Mouse (Mus musculus): ENCODE measurements around the gene 4930453N24Rik. TPM values are rescaled to one million over a fixed set of nuclear protein-coding genes. Genes with fewer than 3 reads are reported as not detected.

4930453N24Rik gene
- polyA plus RNA-seq (2015; fragmentation: Nextera tagmentation; extraction: Ambion mirVana) = 24.7 and 26.5 TPM in 2 replicates

DNA sequence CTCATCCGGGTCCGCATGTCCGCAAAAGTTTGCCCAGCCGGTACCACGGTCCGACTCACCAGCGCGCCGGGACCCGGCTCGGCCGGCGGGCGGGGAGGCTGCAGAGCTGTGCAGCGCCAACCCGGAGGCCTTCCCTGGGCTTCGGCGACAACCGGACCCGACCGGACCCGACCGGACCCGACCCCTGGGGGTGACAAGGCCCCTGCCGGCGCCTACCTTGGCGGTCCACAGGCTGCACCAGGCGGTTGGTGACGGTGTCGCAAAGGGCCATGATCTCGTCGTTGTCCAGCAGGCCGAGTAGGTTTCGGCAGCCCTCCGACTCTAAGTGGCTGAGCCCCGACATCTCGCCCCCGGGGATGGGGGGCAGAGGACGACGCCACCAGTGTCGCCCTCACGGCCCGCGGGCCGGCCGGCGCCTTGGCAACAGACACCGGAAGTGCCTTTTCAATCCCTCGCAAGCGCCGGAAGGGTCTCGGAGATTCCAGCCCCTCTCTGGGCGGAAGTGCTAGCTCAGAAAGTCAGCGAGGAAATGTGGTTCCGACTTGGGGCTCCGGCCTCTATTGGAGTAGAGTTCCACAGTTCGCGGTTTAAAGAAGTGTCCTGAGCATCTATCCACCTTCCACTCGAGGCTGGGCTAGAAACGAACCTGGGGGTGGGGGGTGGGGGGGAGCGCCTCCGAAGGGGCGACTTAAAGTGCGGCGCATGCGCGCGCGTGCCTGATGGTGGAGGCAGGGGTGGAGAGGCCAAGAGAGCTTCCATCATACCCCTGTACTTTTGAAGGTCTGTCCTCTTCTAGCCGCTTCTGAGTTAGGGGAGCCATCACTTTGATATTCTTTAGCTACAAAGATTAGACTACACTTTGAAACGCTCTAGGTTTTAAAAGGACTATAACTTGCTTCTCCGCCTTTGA, at the start of gene 4930453N24Rik:
Gene 4930453N24Rik, minus strand, starts transcription at position 641 of the 910 bp plus-strand sequence.
- no peaks in the 10 kb centered on the region for H3K4me1 ChIP-seq (replicated peaks; ENCODE audit: insufficient read depth, low read length)
- H3K27ac ChIP-seq = peak within 1 kb of the TSS; percentile 87
- peak within 1 kb of the TSS; percentile 91 for H3K9ac ChIP-seq (ENCODE audit: low read depth, low read length)
- 0 out of 2 replicates have a peak, but pooled peaks cover 3% of the 10 kb centered on the region for H3K36me3 ChIP-seq (ENCODE audit: insufficient read depth, low read length)
- ATAC-seq (replicated peaks; ENCODE audit: low FRiP score, low read depth) (peak; percentile 93), DNase-seq (ENCODE audit: low spot score) (peak; percentile 94)
- no peak for TF ChIP-seq CTCF (IDR thresholded peaks at IDR 0.05; ENCODE audit: low read depth)
- H3K9me3 ChIP-seq (replicated peaks; ENCODE audit: low read length) = no peaks in the 10 kb centered on the region
- peak within 1 kb of the TSS; percentile 65 for H3K4me2 ChIP-seq (ENCODE audit: low read length)
- no peaks in the 10 kb centered on the region for H3K27me3 ChIP-seq (ENCODE audit: insufficient read depth, low read length)
- WGBS = 3% methylated on average over 72 of the region's 72 CpGs
- H3K4me3 ChIP-seq (replicated peaks; ENCODE audit: low read depth, low read length) = peak within 1 kb of the TSS; percentile 88

DNA sequence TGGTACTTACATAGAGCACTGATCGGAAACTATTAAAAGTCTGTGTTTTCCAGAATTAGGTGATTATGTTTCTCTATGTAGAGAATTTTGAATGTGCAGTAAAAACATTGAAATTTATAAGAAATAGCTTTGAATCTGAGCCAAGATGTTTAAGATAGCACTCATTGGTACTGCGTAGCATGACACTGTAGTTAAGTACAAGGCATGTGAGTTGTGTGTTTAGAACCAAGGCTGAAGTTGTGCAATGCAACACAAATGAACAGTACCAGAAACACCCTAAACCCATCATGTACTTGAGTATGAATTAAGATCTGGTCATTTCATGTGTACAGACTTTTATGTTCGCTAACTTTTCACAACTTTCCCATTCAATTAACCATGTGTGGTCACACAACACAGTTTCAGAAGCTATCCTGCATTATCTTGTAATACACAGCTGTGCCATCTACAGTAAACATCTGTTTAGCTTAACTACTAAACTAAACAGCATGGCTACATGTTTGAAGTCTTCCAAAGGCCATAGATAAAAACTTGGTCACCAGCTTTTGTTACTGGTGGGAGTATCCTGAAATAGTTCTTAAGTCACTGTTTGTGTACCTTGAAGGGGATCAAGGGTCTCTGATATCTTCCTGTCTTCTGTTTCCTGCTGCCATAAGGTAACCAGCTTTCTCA, 46.3 kb upstream of the 4930453N24Rik start:
- TF ChIP-seq CTCF (IDR thresholded peaks at IDR 0.05; ENCODE audit: low read depth) = no peak
- H3K4me1 ChIP-seq (replicated peaks; ENCODE audit: insufficient read depth, low read length) = no peaks in the 10 kb centered on the region
- H3K27ac ChIP-seq = no peak overlapping the region

DNA sequence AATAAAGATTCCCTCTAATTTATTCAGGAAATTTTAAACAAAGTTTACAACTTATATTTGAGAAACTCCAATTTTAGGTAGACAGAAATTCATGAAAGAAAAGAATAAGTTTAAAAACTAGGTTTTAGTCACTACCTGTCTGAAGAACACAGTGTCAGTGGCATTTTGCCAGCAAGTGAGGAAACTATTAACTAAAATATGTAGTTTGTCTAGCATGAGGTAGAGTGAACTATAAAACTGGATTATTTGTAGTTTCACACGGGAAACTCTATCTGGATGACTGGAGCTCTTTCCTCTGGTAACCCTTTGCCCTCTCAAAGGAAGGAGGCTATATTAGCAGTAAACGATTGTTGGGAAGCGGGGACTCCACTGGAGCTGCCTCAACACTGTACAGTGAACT, 32.1 kb upstream of the 4930453N24Rik start:
- DNase-seq (ENCODE audit: low spot score) = peak; percentile 9
- Histone ChIP-seq H3K4me1 (replicated peaks; ENCODE audit: insufficient read depth, low read length) (no peaks in the 10 kb centered on the region), H3K4me2 (ENCODE audit: low read length) (no peak overlapping the region), H3K27ac (no peak overlapping the region), H3K4me3 (replicated peaks; ENCODE audit: low read depth, low read length) (no peak overlapping the region), H3K27me3 (ENCODE audit: insufficient read depth, low read length) (no peaks in the 10 kb centered on the region), H3K9ac (ENCODE audit: low read depth, low read length) (no peak overlapping the region), H3K9me3 (replicated peaks; ENCODE audit: low read length) (no peaks in the 10 kb centered on the region), H3K36me3 (ENCODE audit: insufficient read depth, low read length) (0 out of 2 replicates have a peak, but pooled peaks cover 6% of the 10 kb centered on the region)
- 43% methylated on average over 3 of the region's 3 CpGs for WGBS
- ATAC-seq (replicated peaks; ENCODE audit: low FRiP score, low read depth) = no peak
- no peak for TF ChIP-seq CTCF (IDR thresholded peaks at IDR 0.05; ENCODE audit: low read depth)

More for the DNA sequence above, 46.3 kb upstream of the 4930453N24Rik start:
- H3K36me3 ChIP-seq (ENCODE audit: insufficient read depth, low read length) = peaks cover 4% of the 10 kb centered on the region
- H3K9me3 ChIP-seq (replicated peaks; ENCODE audit: low read length) = no peaks in the 10 kb centered on the region
- ATAC-seq (replicated peaks; ENCODE audit: low FRiP score, low read depth) = no peak
- 98% methylated on average over 3 of the region's 3 CpGs for WGBS
- H3K4me3 ChIP-seq (replicated peaks; ENCODE audit: low read depth, low read length) = no peak overlapping the region
- no peak overlapping the region for H3K9ac ChIP-seq (ENCODE audit: low read depth, low read length)
- H3K27me3 ChIP-seq (ENCODE audit: insufficient read depth, low read length) = no peaks in the 10 kb centered on the region
- DNase-seq (ENCODE audit: low spot score) = no peak
- H3K4me2 ChIP-seq (ENCODE audit: low read length) = no peak overlapping the region

DNA sequence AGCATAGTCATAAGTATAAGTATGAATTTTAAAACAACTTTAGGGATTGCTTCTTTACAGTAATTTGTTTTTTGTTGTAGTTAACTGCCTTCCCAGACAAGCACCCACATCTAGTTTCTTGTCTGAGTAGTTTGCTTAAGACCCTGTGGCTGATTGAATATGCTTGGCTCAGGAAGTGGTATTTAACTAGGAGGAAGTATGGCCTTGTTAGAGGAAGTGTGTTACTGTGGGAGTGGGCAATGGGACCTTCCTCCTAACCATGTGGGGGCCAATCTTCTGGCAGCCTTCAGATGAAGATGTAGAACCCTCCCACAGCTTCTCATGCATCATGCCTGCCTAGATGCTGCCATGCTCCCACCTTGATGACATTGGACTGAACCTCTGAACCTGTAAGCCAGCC, 30.7 kb upstream of the 4930453N24Rik start:
- Histone ChIP-seq H3K27ac (no peak overlapping the region), H3K36me3 (ENCODE audit: insufficient read depth, low read length) (0 out of 2 replicates have a peak, but pooled peaks cover 6% of the 10 kb centered on the region), H3K4me1 (replicated peaks; ENCODE audit: insufficient read depth, low read length) (no peaks in the 10 kb centered on the region), H3K27me3 (ENCODE audit: insufficient read depth, low read length) (no peaks in the 10 kb centered on the region), H3K4me3 (replicated peaks; ENCODE audit: low read depth, low read length) (no peak overlapping the region), H3K9me3 (replicated peaks; ENCODE audit: low read length) (no peaks in the 10 kb centered on the region), H3K9ac (ENCODE audit: low read depth, low read length) (no peak overlapping the region), H3K4me2 (ENCODE audit: low read length) (no peak overlapping the region)
- no peak for DNase-seq (ENCODE audit: low spot score)
- TF ChIP-seq CTCF (IDR thresholded peaks at IDR 0.05; ENCODE audit: low read depth) = no peak
- no peak for ATAC-seq (replicated peaks; ENCODE audit: low FRiP score, low read depth)

DNA sequence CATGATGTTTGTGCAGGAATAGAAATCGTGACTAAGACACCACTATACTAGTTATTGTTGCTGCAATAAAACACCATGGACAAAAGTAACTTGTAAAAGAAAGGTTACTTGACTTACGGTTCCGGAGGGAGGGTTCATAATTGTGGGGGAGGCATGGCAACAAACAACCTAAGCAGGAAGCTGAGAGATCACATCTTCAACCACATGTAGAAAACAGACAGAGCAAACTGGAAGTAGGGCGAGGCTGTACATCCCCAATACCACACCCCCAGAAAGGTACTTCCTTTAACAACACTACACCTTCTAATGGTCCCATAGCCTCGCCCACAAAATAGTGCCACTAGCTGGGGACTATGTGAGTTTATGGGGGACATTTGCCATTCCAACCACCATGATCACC, 29.4 kb upstream of the 4930453N24Rik start:
- no peak overlapping the region for H3K9ac ChIP-seq (ENCODE audit: low read depth, low read length)
- TF ChIP-seq CTCF (IDR thresholded peaks at IDR 0.05; ENCODE audit: low read depth) = no peak
- ATAC-seq (replicated peaks; ENCODE audit: low FRiP score, low read depth) = no peak
- H3K4me1 ChIP-seq (replicated peaks; ENCODE audit: insufficient read depth, low read length) = no peaks in the 10 kb centered on the region
- H3K4me2 ChIP-seq (ENCODE audit: low read length) = no peak overlapping the region
- 0 out of 2 replicates have a peak, but pooled peaks cover 3% of the 10 kb centered on the region for H3K36me3 ChIP-seq (ENCODE audit: insufficient read depth, low read length)
- no peak overlapping the region for H3K4me3 ChIP-seq (replicated peaks; ENCODE audit: low read depth, low read length)
- 88% methylated on average over 5 of the region's 5 CpGs for WGBS
- H3K27ac ChIP-seq = no peak overlapping the region
- no peaks in the 10 kb centered on the region for H3K27me3 ChIP-seq (ENCODE audit: insufficient read depth, low read length)
- no peaks in the 10 kb centered on the region for H3K9me3 ChIP-seq (replicated peaks; ENCODE audit: low read length)
- DNase-seq (ENCODE audit: low spot score) = no peak

DNA sequence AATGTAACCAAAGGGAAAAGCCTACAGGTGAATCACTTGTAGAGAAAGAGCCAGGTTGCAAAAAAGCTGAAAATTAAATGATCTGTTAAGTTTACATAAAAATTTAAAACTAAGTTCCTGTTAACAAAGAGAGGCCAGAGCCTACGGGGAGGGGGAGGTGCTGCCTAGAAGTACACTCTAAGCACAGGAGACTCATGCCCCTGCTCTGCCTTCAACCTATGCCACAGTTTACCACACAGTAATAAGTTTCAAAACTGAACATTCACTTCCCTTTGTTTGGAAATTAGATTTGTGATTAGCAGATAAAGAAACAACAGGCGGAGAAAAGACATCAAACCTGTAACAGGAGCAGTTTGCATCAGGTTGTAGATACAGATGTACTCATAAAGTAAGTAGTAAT, 23.8 kb upstream of the 4930453N24Rik start:
- ATAC-seq (replicated peaks; ENCODE audit: low FRiP score, low read depth) = no peak
- Histone ChIP-seq H3K9me3 (replicated peaks; ENCODE audit: low read length) (no peaks in the 10 kb centered on the region), H3K4me1 (replicated peaks; ENCODE audit: insufficient read depth, low read length) (no peaks in the 10 kb centered on the region), H3K27me3 (ENCODE audit: insufficient read depth, low read length) (no peaks in the 10 kb centered on the region), H3K4me2 (ENCODE audit: low read length) (no peak overlapping the region), H3K4me3 (replicated peaks; ENCODE audit: low read depth, low read length) (no peak overlapping the region), H3K36me3 (ENCODE audit: insufficient read depth, low read length) (no peaks in the 10 kb centered on the region), H3K9ac (ENCODE audit: low read depth, low read length) (no peak overlapping the region), H3K27ac (no peak overlapping the region)
- TF ChIP-seq CTCF (IDR thresholded peaks at IDR 0.05; ENCODE audit: low read depth) = no peak
- no peak for DNase-seq (ENCODE audit: low spot score)
- 66% methylated on average over 2 of the region's 2 CpGs for WGBS

Measured in kidney, postnatal 0 days (tissue).